Mouse (Mus musculus) heart, adult 2 months (tissue): ENCODE measurements around the gene Plekhj1.

Experiments used
- CTCF ChIP-seq: fragments of 200-600 bp; IDR thresholded peaks from 2 replicates; pipeline ENCODE4 v1.8.1; 2022; ENCODE audit warnings: antibody characterized with exemption, mild to moderate bottlenecking, moderate library complexity
- POLR2A ChIP-seq: fragments of 200-500 bp; IDR thresholded peaks from 2 replicates; pipeline ENCODE4 v1.6.1; 2011; ENCODE audit warnings: mild to moderate bottlenecking, low read depth, low read length, control low read depth; ENCODE audit not compliant: insufficient read depth

DNA sequence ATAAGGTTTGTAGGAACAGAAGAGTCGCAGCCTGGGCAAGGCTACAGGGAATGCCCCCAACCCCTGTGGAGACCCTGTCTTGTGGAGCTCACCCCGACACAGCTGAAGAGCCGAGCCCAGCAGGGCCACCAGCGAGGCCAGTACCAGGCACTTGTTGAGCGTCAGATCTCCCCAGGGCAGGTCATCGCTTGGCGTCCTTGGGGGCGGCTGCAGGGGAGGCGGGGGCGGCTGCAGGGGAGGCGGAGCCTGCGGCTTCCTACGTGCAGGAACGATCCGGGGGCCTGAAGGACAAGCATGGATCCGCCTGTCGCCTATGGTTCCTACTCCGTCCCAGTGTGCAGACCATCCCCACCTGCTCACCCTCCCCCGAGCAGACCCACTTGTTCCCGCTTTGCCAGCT is 11.7 kb upstream of the Plekhj1 start:
- TF ChIP-seq CTCF (no peak), POLR2A (no peak)
